Mouse (Mus musculus) adrenal gland, adult 8-10 months (tissue): ENCODE measurements around the gene Olfr1356. TPM values are rescaled to one million over a fixed set of nuclear protein-coding genes. Genes with fewer than 3 reads are reported as not detected.
"Not testable (repeated sequence)": the region's sequence is repeated elsewhere in the genome, so short reads cannot be mapped to it uniquely, and the experiment has no call there.

ENCODE experiments used
- DNase-seq: peaks from one replicate; pipeline ENCODE4 v3.0.0; 2022
- total RNA-seq, 4 experiments: library from RNA; stranded (reverse); gene quantifications; 2 replicates each; pipeline ENCODE4 v1.2.4; 2022

The Olfr1356 gene
- not detected for total RNA-seq

DNA sequence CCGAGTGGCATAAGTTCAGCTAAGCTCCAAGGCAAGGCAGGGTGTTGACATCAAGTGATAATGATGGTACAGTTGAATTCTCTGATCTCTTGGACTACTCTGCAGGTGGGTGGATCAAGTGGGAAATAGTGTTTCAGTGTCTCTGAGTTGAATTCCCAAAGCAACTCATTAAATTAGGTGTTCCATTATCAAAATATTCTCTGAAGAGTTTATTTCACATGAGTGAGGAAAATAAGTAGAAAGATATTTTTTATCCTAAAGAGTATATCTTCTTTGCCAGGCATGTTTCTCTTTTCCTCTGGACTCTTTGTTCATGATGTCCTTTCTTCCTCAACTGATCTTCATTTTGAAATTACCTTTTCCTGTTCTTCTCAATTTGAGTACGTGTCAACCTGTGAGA, at the start of gene Olfr1356:
TSS of gene Olfr1356 (minus strand) at position 101 of the 400 bp plus-strand sequence.
- DNase-seq, result no peak

DNA sequence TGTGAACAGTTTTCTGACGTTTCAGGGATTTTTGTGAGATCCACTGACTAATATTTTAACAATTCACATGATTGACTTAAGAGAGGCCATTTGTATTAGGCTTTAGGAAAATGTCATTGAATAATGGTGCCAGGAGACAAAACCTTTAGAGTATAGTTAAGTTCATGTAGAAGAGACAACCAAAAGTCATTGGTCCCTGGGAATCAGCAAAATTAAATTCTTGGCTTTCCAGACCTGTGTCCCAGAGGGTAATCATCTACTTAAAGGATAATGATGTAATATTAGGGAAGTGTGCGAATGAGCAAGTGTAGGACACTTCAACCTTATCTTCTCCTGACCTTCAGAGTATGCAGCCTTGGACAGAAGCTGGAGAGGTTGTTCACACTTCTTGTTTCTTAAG, 23.3 kb upstream of the Olfr1356 start, which contains the start of gene Olfr1355:
TSS of gene Olfr1355 (plus strand) at position 301 of the 400 bp plus-strand sequence.
- no peak for DNase-seq

DNA sequence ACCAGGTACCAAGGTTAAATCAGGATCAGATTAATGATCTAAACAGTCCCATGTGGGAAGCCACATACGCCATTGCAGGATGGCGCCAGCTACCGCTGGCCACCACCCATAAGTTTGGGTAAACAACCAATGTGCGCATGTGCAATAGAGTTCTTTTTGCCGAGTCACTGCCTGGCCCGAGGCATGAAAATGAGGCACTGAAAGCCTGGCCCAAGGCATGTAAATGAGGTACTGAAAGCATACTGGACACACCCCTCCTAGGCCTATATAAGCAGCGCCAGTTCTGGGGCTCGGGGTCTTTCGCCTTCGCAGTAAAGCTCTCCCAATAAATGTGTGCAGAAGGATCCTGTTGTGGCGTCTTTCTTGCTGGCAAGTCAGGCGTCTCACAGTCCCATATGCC, 11.5 kb downstream of the Olfr1356 start:
- DNase-seq, result not testable (repeated sequence)

DNA sequence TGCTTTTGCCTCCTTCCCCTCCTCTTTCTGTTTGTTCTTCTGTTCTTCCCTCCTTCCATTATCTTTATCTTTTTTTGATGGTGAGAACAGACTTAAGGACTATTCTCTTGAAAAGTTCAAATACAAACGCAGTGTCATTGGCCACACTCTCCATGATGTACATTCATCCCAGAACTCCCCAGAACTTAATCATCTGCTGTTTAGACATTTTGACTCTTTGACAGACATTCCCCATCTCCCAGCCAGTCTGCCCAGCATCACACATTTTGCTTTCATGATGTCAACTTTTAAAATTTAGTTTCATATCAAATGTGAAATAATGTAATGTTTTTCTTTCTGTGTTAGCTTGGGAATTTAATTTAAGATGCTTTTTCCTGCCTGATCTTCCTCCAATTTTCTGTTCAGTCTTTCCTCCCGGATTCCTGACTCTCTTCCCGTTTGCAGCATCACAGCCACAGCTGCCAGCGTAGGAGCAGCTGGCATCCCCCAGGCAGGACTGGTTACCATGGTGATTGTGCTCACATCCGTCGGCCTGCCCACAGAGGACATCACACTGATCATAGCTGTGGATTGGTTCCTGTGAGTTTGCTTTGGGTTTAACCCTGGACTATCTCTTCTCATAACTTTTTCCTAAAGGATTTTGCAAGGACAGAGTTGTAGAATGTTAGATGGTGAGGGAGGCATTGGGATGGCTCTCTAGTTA, 39.5 kb downstream of the Olfr1356 start:
- no peak for DNase-seq

DNA sequence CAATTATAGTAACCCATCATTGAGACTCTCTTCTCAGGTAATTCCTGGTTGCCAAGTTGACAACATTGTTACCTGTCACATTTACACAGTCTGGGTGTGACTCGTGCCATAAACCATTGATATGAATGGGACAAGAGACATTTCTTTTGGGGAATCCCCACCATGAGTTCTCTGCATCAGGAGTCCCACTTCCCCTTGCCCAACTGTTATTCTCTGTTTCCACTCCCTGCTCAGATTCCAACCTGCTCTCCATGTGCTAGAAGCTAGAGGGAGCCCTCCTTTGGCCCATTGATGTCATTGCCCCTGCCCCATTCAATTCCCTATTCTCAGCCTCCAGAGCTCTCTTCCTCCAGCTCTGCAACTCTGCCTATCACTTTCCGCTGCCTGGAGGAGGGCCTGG, 50.5 kb downstream of the Olfr1356 start:
- no peak for DNase-seq

Other genes with a start within 250 kb of the Olfr1356 start
- not detected for gene Olfr1357, start 234.1 kb downstream of the Olfr1356 start, total RNA-seq
- gene Casp14, start 133.9 kb downstream of the Olfr1356 start, total RNA-seq, result not detected
- gene Ccdc105, start 99.1 kb downstream of the Olfr1356 start, total RNA-seq, result not detected
- under 1 TPM in 3 of 4 experiments, not detected in 1; 0.13 to 0.77 (median 0.20) TPM for gene Slc1a6, start 71.7 kb downstream of the Olfr1356 start, total RNA-seq
- not detected for gene Olfr1355, start 23.4 kb upstream of the Olfr1356 start, total RNA-seq
- not detected for gene Olfr1354, start 61.0 kb upstream of the Olfr1356 start, total RNA-seq
- not detected for gene Olfr8, start 98.5 kb upstream of the Olfr1356 start, total RNA-seq
- gene Olfr1353, start 111.1 kb upstream of the Olfr1356 start, total RNA-seq, result not detected
- not detected for gene Olfr1352, start 128.9 kb upstream of the Olfr1356 start, total RNA-seq
- not detected for gene Olfr1351, start 160.3 kb upstream of the Olfr1356 start, total RNA-seq
- gene Olfr57, start 176.6 kb upstream of the Olfr1356 start, total RNA-seq, result not detected
- 10 to 100 TPM; 14.6 to 25.3 (median 19.8) TPM for gene 2610008E11Rik, start 245.4 kb upstream of the Olfr1356 start, total RNA-seq